Mouse (Mus musculus): ENCODE measurements around the gene Cby1. TPM values are rescaled to one million over a fixed set of nuclear protein-coding genes. Genes with fewer than 3 reads are reported as not detected.

The Cby1 gene
- polyA plus RNA-seq, 1 experiment from 2014 or later, result 78.6 TPM

DNA sequence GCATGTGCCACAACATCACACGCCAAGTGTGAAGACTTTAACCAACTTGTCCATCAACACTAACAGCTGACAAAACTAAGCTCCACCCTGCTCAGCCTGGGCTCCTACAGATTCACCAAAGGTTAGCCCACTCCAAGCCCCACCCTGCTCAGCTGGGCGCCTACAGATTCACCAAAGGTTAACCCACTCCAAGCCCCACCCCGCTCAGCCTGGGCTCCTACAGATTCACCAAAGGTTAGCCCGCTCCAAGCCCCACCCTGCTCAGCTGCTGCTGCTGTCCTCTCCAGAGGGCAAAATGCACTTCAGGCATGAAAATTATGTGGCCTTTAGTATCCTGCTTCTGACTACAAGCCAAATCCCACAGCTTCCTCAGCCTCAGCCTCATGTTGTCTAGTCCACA, 23.0 kb downstream of the Cby1 start:
- Histone ChIP-seq H3K9me3 (replicated peaks) (no peaks in the 10 kb centered on the region), H3K36me3 (peaks cover 16% of the 10 kb centered on the region; the same call in 1 of the 2 replicates), H3K27me3 (no peaks in the 10 kb centered on the region), H3K4me3 (replicated peaks) (no peak overlapping the region), H3K9ac (no peak overlapping the region), H3K27ac (replicated peaks) (no peak overlapping the region), H3K4me2 (replicated peaks) (no peak overlapping the region), H3K4me1 (peaks cover 48% of the 10 kb centered on the region)
- WGBS, result 85% methylated on average over 4 of the region's 4 CpGs
- no peak for ATAC-seq (ENCODE audit: insufficient number of reproducible peaks, low FRiP score, low TSS enrichment, low read depth)

DNA sequence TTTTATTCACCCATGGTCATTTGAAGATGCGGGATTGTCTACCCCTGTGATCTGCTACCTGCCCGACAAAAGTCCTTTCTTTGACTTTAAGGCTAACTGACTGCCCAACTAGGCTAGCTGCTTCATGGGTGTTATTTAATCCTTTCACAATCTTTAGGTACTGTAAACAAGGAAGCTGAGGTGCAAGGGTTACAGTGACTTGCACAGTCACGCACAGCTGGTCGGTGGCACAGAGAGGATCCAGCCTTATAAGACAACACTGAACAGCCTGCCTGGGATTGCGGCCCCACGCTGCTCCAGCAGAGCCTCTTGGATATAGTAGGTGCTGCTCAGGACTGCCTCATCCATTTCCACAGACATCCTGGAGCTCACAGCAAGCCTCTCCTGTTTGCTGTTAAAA, 24.1 kb downstream of the Cby1 start:
- no peak for ATAC-seq (ENCODE audit: insufficient number of reproducible peaks, low FRiP score, low TSS enrichment, low read depth)
- H3K27me3 ChIP-seq, result no peaks in the 10 kb centered on the region
- WGBS, result 73% methylated on average over 6 of the region's 6 CpGs
- H3K36me3 ChIP-seq, result 0 out of 2 replicates have a peak, but pooled peaks cover 10% of the 10 kb centered on the region
- H3K27ac ChIP-seq (replicated peaks), result no peak overlapping the region
- H3K4me1 ChIP-seq, result peaks cover 48% of the 10 kb centered on the region
- no peak overlapping the region for H3K9ac ChIP-seq
- H3K4me3 ChIP-seq (replicated peaks), result no peak overlapping the region
- H3K9me3 ChIP-seq (replicated peaks), result no peaks in the 10 kb centered on the region
- H3K4me2 ChIP-seq (replicated peaks), result no peak overlapping the region

DNA sequence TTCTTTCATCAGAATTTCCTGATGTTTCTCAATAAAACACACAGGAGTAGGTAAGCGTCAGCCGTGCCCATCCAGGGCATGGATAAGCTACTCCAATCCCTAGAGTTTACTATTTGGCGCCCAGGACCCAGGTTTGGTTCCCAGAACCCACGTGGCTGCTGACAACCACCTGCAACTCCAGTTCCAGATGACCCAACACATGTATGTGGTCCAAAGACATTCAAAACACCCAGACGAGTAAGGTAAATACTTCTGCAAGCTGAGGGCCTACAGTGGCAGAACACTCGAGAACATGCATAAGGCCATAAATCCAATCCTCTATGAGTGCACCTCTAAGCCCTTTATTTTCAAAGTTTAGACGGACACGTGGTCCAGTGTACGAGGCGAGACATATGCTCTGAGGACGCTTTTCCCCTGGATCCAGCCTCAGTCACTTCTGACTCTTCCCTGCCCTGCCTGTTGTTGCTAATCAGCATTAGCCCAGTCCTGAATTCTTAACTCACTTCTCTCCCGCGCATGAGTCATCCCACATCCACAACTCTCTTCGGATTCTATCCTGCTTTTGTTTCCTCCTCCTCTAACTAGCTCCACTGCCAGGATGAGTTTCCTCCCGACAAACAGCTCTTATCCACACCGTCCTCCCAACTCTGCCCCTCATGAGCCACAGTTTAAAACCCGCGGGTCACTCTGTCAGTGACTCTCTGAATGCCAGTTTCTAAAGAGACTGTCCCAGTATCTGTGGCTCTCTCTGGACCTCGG, 24.9 kb downstream of the Cby1 start:
- peaks cover 53% of the 10 kb centered on the region for H3K4me1 ChIP-seq
- H3K27me3 ChIP-seq, result no peaks in the 10 kb centered on the region
- WGBS, result 61% methylated on average over 19 of the region's 19 CpGs
- no peak overlapping the region for H3K27ac ChIP-seq (replicated peaks)
- H3K36me3 ChIP-seq, result 0 out of 2 replicates have a peak, but pooled peaks cover 10% of the 10 kb centered on the region
- H3K4me3 ChIP-seq (replicated peaks), result peak overlapping the region; percentile 94
- H3K4me2 ChIP-seq (replicated peaks), result peak overlapping the region; percentile 73
- H3K9ac ChIP-seq, result 0 out of 2 replicates have a peak overlapping the region, but pooled peaks have one; percentile 4
- H3K9me3 ChIP-seq (replicated peaks), result no peaks in the 10 kb centered on the region
- no peak for ATAC-seq (ENCODE audit: insufficient number of reproducible peaks, low FRiP score, low TSS enrichment, low read depth)

DNA sequence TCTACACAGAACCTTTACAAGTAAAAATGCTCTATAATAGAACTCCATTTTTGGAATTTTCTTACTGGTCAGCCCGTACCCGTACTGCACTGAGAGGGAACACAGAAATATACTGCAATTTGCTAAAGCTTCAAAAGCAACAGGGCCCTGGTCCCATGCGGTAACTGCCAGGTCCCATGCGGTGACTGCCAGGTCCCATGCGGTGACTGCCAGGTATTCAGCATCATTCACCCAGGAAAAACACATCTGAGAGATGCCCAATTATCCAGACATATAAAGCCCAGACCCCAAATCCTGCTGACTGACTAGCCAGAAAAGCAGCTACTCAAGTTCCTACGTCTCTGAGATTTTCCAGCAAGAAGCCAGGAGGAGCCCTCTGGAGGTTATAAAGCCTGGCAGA, 25.6 kb downstream of the Cby1 start:
- Histone ChIP-seq H3K27me3 (no peaks in the 10 kb centered on the region), H3K4me1 (peaks cover 54% of the 10 kb centered on the region), H3K36me3 (0 out of 2 replicates have a peak, but pooled peaks cover 7% of the 10 kb centered on the region), H3K4me2 (replicated peaks) (peak overlapping the region; percentile 73), H3K9ac (0 out of 2 replicates have a peak overlapping the region, but pooled peaks have one; percentile 47), H3K4me3 (replicated peaks) (peak overlapping the region; percentile 94), H3K27ac (replicated peaks) (no peak overlapping the region), H3K9me3 (replicated peaks) (no peaks in the 10 kb centered on the region)
- ATAC-seq (ENCODE audit: insufficient number of reproducible peaks, low FRiP score, low TSS enrichment, low read depth), result no peak
- WGBS, result 71% methylated on average over 6 of the region's 6 CpGs

DNA sequence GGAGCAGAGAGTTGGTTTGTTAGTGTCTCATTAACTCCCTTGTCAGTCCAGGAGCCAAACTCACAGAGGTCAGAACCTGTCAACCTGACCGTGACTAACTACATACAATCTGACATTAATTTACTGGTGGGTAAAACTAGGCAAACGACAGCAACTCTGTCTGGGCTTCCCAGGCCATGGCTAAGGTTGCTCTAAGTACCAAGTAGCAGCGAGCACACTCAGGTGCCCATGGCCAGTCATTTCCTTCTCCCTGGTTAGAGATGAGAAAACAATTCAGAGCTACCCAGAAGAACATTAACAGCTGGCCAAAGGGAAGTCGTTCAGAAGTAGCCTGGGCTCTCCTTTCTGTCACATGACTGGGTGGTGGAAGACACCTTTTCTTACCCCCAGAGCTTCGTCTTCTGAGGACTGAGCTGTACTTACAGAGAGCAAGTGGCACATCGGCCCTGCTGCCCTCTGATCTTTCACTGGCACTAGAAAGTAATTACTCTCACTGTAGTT, 26.2 kb downstream of the Cby1 start:
- Histone ChIP-seq H3K36me3 (0 out of 2 replicates have a peak, but pooled peaks cover 7% of the 10 kb centered on the region), H3K4me3 (replicated peaks) (peak overlapping the region; percentile 94), H3K4me1 (peaks cover 59% of the 10 kb centered on the region), H3K27ac (replicated peaks) (no peak overlapping the region), H3K9me3 (replicated peaks) (no peaks in the 10 kb centered on the region), H3K4me2 (replicated peaks) (peak overlapping the region; percentile 73), H3K27me3 (no peaks in the 10 kb centered on the region), H3K9ac (0 out of 2 replicates have a peak overlapping the region, but pooled peaks have one; percentile 47)
- 26% methylated on average over 6 of the region's 6 CpGs for WGBS
- ATAC-seq (ENCODE audit: insufficient number of reproducible peaks, low FRiP score, low TSS enrichment, low read depth), result no peak

DNA sequence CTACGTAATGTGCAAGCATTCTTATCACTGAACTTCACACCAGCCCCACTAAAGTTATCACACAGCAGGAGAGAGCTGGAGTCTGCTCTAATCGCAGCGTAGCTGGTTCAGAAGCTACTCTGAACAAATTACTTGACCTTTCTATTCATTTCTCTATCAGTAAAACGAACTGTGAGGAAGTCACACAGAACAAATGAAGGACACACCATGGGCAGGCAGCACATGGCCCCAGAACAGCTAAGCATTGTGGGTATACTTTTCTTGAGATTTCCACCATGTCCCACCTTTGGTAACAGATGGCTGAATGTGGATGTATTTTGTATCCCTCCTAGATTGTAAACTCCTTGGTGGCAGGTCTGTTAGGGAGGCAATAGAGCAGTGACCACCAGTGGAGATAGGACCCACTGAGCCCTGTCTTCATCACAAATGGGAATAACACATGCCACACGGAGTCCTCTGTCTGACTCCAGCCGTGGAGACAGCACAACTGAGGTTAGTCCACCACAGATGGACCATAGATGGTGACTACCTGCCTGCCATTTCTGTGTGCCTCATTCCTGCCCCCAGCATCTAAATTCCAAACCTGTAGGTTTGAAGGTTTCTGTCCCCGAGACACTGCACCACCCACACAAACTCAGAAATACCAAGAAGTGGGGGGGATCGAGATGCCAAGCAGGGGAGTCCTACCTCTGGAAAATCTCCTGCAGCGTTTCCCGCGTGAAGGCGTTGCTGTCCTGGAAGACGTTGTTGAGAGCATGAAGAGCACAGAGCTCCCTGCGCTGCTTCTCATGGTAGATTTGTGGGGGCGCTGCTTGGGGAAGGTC, 27.3 kb downstream of the Cby1 start:
- Histone ChIP-seq H3K4me3 (replicated peaks) (peak overlapping the region; percentile 94), H3K4me1 (peaks cover 54% of the 10 kb centered on the region), H3K27me3 (no peaks in the 10 kb centered on the region), H3K27ac (replicated peaks) (no peak overlapping the region), H3K36me3 (0 out of 2 replicates have a peak, but pooled peaks cover 7% of the 10 kb centered on the region), H3K9ac (peak overlapping the region; percentile 47), H3K4me2 (replicated peaks) (peak overlapping the region; percentile 73), H3K9me3 (replicated peaks) (no peaks in the 10 kb centered on the region)
- WGBS, result 14% methylated on average over 15 of the region's 15 CpGs
- ATAC-seq (ENCODE audit: insufficient number of reproducible peaks, low FRiP score, low TSS enrichment, low read depth), result no peak

DNA sequence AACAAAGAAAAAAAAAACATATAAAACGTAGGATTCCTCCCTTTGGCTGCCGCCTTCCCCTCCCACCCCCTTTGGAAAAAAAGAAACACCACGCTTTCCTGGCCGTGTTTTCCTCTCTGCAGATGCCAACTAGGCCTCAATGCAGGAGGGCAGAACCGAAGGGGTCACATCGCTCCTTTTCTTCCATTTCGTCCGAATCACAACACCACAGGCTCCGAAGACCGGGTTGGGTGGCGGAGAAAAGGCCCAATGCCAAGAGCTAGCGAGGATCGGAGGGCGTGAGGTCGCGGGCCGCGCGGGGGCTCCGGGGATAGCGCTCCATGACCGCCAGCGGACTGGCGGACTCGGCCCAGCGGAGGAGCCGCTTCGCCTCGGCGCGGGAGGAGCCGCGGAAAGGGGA, 28.2 kb downstream of the Cby1 start:
- Histone ChIP-seq H3K4me3 (replicated peaks) (peak overlapping the region; percentile 94), H3K27ac (replicated peaks) (peak overlapping the region; percentile 97), H3K36me3 (0 out of 2 replicates have a peak, but pooled peaks cover 7% of the 10 kb centered on the region), H3K9ac (peak overlapping the region; percentile 96), H3K27me3 (no peaks in the 10 kb centered on the region), H3K9me3 (replicated peaks) (no peaks in the 10 kb centered on the region), H3K4me1 (peaks cover 62% of the 10 kb centered on the region), H3K4me2 (replicated peaks) (peak overlapping the region; percentile 73)
- WGBS, result under 1% methylated on average over 33 of the region's 33 CpGs
- no peak for ATAC-seq (ENCODE audit: insufficient number of reproducible peaks, low FRiP score, low TSS enrichment, low read depth)

DNA sequence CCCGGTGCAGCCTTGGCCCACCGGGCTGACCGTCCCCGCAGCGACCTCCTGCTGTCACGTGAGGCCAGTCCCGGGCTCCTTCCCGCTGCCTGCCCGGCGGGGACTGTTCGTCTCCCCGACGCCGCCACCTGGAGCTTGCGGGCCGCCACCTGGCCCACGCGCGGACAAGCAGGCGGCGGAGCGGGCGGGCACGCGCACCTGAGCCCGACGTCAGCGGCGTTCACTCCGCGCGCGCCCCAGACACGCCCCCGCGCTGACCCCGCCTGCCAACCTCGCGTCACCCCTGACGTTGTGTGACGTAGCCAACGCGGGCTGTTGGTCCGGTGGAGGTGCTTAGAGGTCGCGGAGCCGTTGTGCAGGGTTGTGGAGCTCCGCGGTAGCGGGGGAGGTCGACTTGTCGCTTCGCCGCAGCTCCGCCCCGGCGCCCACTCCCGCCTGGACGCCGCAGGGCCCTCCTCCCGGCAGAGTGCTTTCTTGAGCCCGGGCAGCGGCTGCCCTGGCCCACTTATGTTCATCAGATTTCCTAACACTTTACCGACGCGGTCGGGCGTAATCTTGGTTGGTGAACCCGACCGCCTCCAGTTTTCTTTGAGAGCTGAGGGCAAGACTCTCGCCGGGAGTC, 28.8 kb downstream of the Cby1 start, which contains the start of gene Josd1:
TSS of gene Josd1 (minus strand) at position 274 of the 622 bp plus-strand sequence.
- H3K27ac ChIP-seq (replicated peaks), result peak within 1 kb of the TSS; percentile 97
- no peaks in the 10 kb centered on the region for H3K9me3 ChIP-seq (replicated peaks)
- peak within 1 kb of the TSS; percentile 94 for H3K4me3 ChIP-seq (replicated peaks)
- WGBS, result 0% methylated on average over 63 of the region's 72 CpGs
- 0 out of 2 replicates have a peak, but pooled peaks cover 5% of the 10 kb centered on the region for H3K36me3 ChIP-seq
- peak within 1 kb of the TSS; percentile 96 for H3K9ac ChIP-seq
- peaks cover 62% of the 10 kb centered on the region for H3K4me1 ChIP-seq
- peak within 1 kb of the TSS; percentile 73 for H3K4me2 ChIP-seq (replicated peaks)
- peak; percentile 71 for ATAC-seq (ENCODE audit: insufficient number of reproducible peaks, low FRiP score, low TSS enrichment, low read depth)
- H3K27me3 ChIP-seq, result no peaks in the 10 kb centered on the region

DNA sequence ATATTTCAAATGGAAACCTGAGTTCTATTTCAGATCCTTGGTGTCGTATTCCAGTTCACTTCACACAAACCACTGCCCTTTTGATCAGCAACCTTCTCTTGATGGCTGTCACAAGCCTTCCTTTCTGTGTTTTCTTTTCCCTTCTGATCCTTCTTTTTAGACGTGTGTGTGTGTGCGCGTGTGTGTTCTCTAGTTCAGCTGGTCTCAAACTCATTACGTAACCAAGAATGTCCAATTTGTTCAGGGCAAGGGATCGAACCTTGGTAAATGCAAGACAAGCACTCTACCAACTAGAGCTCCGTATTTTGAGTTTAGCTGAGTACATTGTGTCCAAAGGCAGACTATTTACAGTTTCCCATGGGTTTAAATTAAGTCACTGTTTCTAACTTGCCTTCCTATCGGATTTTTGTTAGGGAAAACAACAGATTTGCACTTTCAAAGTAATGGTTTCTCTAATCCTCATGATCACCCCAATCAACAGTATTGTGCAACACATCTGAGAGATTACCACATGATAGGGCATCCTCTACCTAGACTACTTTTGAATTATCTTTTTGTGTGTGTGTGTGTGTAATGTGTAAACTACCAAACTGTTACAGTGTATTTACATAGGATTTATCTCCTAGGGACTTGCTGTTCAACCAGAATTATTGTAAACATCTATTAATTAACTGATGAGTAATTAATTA, 29.4 kb downstream of the Cby1 start:
- H3K4me1 ChIP-seq, result peaks cover 58% of the 10 kb centered on the region
- 2% methylated on average over 8 of the region's 8 CpGs for WGBS
- H3K4me3 ChIP-seq (replicated peaks), result peak overlapping the region; percentile 94
- H3K9ac ChIP-seq, result peak overlapping the region; percentile 96
- no peaks in the 10 kb centered on the region for H3K27me3 ChIP-seq
- H3K9me3 ChIP-seq (replicated peaks), result no peaks in the 10 kb centered on the region
- 0 out of 2 replicates have a peak, but pooled peaks cover 3% of the 10 kb centered on the region for H3K36me3 ChIP-seq
- no peak for ATAC-seq (ENCODE audit: insufficient number of reproducible peaks, low FRiP score, low TSS enrichment, low read depth)
- H3K4me2 ChIP-seq (replicated peaks), result peak overlapping the region; percentile 73
- H3K27ac ChIP-seq (replicated peaks), result peak overlapping the region; percentile 97

DNA sequence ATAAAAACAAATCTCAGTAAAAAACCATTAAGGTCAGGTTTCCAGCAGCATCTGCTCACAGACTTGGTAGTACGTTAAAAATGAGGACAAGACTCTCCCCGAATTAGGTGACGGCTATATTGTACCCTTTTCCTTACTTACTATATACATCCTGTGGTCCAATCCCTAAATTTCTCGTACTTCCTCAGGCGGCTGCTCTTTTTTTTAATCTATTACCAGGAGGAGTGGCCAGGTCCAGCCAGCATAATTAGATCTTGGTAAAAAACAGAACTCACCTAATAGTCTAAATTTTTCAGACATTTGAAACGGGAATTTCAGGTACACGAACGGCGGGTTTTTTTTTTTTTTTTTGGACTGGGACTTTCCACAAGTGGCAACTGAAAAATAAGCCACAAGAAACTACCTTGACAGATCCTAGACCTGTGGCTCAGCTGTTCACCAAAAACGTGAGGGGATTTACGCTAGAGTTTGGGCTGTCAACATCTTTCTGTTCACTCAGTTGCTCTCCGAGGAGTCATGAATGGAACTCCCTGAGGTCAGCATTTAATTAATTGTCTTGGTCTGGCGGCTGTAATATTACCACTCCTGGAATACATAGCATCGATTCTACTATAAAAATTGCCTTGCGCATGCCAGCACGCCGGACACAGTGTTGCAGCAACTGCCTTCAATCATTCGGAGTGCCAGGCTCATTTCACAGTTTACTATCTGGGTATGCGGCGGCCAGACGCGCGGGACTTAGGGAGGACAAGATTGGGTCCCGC, 30.8 kb downstream of the Cby1 start:
- H3K27me3 ChIP-seq, result no peaks in the 10 kb centered on the region
- 11% methylated on average over 24 of the region's 24 CpGs for WGBS
- ATAC-seq (ENCODE audit: insufficient number of reproducible peaks, low FRiP score, low TSS enrichment, low read depth), result no peak
- H3K4me1 ChIP-seq, result peaks cover 44% of the 10 kb centered on the region
- H3K36me3 ChIP-seq, result peaks cover 6% of the 10 kb centered on the region; the same call in 1 of the 2 replicates
- H3K27ac ChIP-seq (replicated peaks), result peak overlapping the region; percentile 66; the same call in 1 of the 2 replicates
- no peaks in the 10 kb centered on the region for H3K9me3 ChIP-seq (replicated peaks)
- H3K4me2 ChIP-seq (replicated peaks), result peak overlapping the region; percentile 72
- no peak overlapping the region for H3K9ac ChIP-seq
- peak overlapping the region; percentile 89 for H3K4me3 ChIP-seq (replicated peaks)
